Mouse (Mus musculus): ENCODE data around the gene Mag. TPM values are rescaled to one million over a fixed set of nuclear protein-coding genes. Genes with fewer than 3 reads are reported as not detected.
A peak's percentile ranks its signal among the peaks of the same experiment; 100 is the strongest.

Gene Mag
- polyA plus RNA-seq, 1 experiment from 2014 or later: 0.20 TPM

DNA sequence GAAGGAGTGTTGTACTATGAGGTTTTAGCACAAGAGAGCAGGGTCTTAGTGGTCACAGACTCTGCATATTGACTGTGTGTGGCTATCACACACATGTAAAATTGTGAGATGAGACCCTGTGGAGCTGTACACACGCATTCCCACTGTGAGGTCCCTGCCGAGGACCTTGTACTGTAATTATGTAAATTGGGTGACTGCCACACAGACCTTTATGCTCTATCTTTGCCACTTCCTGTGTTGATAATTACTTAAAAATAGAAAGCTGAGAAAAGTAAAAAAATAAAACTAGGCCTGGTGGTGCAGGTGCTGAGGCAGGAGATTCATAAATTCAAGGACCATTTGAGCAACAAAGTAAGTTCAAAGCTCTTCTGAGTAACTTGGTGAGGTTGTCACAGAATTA is 24.0 kb downstream of the Mag start:
- no peak overlapping the region for H3K4me2 ChIP-seq
- H3K27ac ChIP-seq: no peak overlapping the region
- 45% methylated on average over 2 of the region's 2 CpGs for WGBS (ENCODE audit: insufficient replicate concordance)
- no peaks in the 10 kb centered on the region for H3K36me3 ChIP-seq
- H3K9ac ChIP-seq: no peak overlapping the region
- no peak for ATAC-seq
- no peak overlapping the region for H3K4me3 ChIP-seq
- H3K27me3 ChIP-seq (replicated peaks): no peaks in the 10 kb centered on the region
- no peaks in the 10 kb centered on the region for H3K4me1 ChIP-seq
- H3K9me3 ChIP-seq (replicated peaks): no peaks in the 10 kb centered on the region

DNA sequence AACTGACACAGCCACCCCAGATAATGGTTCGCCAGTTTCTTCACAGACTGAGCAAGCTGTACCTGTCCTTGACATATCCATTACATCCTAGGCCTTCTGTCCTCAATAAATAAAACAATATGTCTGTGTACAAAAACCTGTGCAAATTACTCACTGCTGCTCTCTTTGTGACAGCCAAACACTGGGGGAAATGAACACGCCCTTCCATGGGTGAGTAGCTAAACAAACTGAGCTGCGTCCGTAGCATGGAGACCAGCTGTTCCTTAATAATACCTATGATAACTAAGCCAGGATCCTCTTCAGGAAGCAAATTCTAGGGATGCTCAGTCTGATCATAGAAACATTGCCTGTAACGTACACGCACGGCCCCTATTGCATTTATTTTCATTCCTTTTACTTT is 25.9 kb downstream of the Mag start:
- H3K4me2 ChIP-seq: no peak overlapping the region
- no peak overlapping the region for H3K4me3 ChIP-seq
- no peak for ATAC-seq
- no peaks in the 10 kb centered on the region for H3K27me3 ChIP-seq (replicated peaks)
- WGBS (ENCODE audit: insufficient replicate concordance): 70% methylated on average over 7 of the region's 7 CpGs
- no peaks in the 10 kb centered on the region for H3K9me3 ChIP-seq (replicated peaks)
- no peaks in the 10 kb centered on the region for H3K4me1 ChIP-seq
- H3K9ac ChIP-seq: no peak overlapping the region
- no peaks in the 10 kb centered on the region for H3K36me3 ChIP-seq
- H3K27ac ChIP-seq: no peak overlapping the region

DNA sequence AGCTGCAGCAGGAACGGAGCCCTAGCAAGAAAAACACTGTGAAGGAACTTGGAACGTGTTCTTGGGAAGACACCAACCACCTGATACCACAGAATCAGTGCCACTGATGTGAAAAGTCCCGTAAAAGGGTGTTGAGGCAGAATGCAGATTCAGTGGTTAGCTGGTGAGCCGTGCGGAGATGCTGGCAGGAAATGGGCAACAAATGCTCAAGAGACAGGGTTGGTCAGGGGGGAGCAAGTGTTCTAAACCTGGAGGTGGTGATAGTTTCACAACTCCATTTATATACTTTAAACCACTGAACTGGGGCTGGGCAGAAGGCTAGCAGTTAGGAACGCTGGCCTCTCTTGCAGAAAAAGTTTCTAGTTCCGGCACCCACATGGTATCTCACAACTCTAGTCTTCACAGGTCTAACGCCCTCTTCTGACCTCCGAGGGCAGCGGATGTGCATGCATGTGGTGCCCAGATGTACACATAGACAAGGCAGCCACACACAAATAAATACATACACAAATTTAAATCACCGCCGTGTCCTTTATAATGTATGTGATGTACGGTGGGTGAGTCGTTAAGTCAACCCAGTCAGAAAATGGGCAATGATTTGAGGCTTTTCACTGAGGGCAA is 27.0 kb downstream of the Mag start:
- Histone ChIP-seq H3K27me3 (replicated peaks) (no peaks in the 10 kb centered on the region), H3K4me2 (no peak overlapping the region), H3K9me3 (replicated peaks) (no peaks in the 10 kb centered on the region), H3K9ac (no peak overlapping the region), H3K36me3 (no peaks in the 10 kb centered on the region), H3K27ac (no peak overlapping the region), H3K4me3 (no peak overlapping the region), H3K4me1 (no peaks in the 10 kb centered on the region)
- 67% methylated on average over 14 of the region's 14 CpGs for WGBS (ENCODE audit: insufficient replicate concordance)
- no peak for ATAC-seq

DNA sequence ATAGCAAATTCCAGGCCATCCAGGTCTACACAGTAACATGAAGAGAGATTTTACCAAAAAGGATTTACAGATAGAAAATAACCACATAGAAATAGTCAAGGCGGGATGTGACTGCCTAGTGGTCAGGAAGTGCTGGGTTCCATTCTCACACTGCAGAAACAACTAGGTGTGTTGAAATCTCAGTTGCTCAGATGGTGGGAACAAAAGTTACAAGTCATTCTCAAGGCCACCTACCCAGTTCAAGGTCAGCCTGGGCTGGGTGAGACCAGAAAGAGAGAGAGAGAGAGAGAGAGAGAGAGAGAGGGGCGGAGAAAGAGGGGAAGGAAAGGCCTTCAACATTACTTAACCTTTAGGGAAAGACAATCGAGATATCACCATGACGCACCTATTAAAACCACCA is 27.8 kb downstream of the Mag start:
- Histone ChIP-seq H3K9me3 (replicated peaks) (no peaks in the 10 kb centered on the region), H3K4me3 (no peak overlapping the region), H3K9ac (no peak overlapping the region), H3K27ac (no peak overlapping the region), H3K36me3 (no peaks in the 10 kb centered on the region), H3K4me2 (no peak overlapping the region), H3K4me1 (no peaks in the 10 kb centered on the region), H3K27me3 (replicated peaks) (no peaks in the 10 kb centered on the region)
- ATAC-seq: no peak
- 63% methylated on average over 4 of the region's 4 CpGs for WGBS (ENCODE audit: insufficient replicate concordance)

DNA sequence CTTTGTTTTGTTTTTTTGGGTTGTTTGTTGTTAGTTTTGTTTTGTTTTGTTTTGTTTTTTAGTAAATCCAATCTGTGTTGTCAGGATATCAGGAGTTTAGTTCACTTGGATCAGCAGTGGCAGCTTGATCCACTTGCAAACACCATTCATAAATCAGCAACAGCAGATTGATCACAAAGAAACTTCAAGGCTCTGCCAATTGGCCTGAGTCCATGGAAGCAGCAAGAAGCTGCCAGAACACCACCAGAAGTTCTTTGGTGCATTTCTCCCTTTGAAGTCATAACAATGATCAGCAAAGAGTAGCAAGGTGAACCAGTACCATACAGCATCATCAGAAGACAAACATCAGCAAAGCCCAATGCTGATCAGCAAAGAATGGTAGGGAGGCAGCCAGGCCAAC is 30.6 kb downstream of the Mag start:
- Histone ChIP-seq H3K36me3 (no peaks in the 10 kb centered on the region), H3K27ac (no peak overlapping the region), H3K4me1 (no peaks in the 10 kb centered on the region), H3K9ac (no peak overlapping the region), H3K4me2 (no peak overlapping the region), H3K4me3 (no peak overlapping the region), H3K27me3 (replicated peaks) (no peaks in the 10 kb centered on the region), H3K9me3 (replicated peaks) (no peaks in the 10 kb centered on the region)
- no peak for ATAC-seq

DNA sequence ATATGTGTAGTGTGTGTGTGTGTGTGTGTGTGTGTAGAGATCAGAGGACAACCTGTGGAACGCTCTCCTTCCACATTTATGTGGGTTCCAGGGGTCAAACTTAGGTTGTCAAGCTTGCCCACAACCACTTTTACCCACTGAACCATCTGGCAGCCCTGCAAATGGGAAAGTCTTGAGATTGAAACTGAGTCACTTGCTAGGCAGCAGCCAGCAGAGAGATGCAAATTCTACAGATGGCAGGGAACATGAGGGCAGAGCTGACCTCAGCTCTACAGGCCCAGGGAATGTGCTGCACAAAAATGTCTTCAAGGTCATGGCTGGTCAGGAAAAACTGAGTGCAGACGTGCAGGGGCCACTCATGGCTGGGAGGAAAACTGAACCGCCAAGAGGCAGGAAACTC is 33.3 kb downstream of the Mag start:
- Histone ChIP-seq H3K36me3 (no peaks in the 10 kb centered on the region), H3K9ac (no peak overlapping the region), H3K4me3 (no peak overlapping the region), H3K4me2 (no peak overlapping the region), H3K9me3 (replicated peaks) (no peaks in the 10 kb centered on the region), H3K27ac (no peak overlapping the region), H3K27me3 (replicated peaks) (no peaks in the 10 kb centered on the region), H3K4me1 (no peaks in the 10 kb centered on the region)
- ATAC-seq: no peak
- 67% methylated on average over 3 of the region's 3 CpGs for WGBS (ENCODE audit: insufficient replicate concordance)

DNA sequence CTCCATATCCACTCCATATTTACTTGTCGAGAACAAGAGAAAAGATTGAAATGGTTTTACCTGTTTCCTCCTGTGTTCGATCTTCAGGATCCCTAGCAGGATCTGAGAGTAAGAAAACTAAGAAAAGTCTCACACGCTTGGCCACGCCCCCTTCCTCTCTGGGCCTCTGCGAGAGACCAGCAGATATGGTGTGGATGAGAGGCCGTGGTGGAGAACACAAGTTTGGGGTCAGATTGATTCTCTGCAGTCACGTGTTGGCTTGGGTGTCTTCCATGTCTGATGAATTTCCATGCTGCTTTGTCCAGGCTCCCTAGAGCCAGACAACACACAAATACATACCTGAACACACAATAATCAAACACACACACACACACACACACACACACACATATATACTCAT is 34.5 kb downstream of the Mag start, which contains the start of gene Cd22:
Gene Cd22 (minus strand): TSS at position 167 of the 400 bp plus-strand sequence.
- Histone ChIP-seq H3K4me2 (no peak within 1 kb of the TSS), H3K9ac (no peak within 1 kb of the TSS), H3K9me3 (replicated peaks) (no peaks in the 10 kb centered on the region), H3K36me3 (no peaks in the 10 kb centered on the region), H3K4me3 (no peak within 1 kb of the TSS), H3K27me3 (replicated peaks) (no peaks in the 10 kb centered on the region), H3K4me1 (no peaks in the 10 kb centered on the region), H3K27ac (no peak within 1 kb of the TSS)
- WGBS (ENCODE audit: insufficient replicate concordance): 25% methylated on average over 7 of the region's 7 CpGs
- ATAC-seq: no peak

DNA sequence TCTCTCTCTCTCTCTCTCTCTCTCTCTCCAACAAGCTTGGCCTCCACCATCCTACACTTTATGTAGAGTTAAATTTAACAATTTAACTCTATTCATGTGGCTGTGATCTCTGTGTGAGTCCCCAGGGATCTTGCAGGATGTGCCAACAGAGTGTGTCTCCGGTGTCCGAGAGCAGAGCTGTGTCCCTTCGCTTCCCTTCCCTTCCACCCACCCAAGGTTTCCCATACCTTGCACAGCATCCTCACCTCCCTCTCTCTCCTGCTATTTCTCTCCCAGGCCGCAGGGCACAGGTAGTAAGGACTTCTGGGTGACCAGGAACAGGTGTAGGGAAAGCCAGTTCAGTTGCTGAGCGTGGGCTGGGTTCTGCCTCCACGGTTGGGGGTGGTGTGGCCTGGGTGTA is 35.7 kb downstream of the Mag start:
- no peak for ATAC-seq
- Histone ChIP-seq H3K4me3 (no peak overlapping the region), H3K36me3 (no peaks in the 10 kb centered on the region), H3K9ac (no peak overlapping the region), H3K4me1 (no peaks in the 10 kb centered on the region), H3K4me2 (no peak overlapping the region), H3K27me3 (replicated peaks) (peaks cover 1% of the 10 kb centered on the region; the same call in 1 of the 2 replicates), H3K27ac (no peak overlapping the region), H3K9me3 (replicated peaks) (no peaks in the 10 kb centered on the region)
- 56% methylated on average over 6 of the region's 6 CpGs for WGBS (ENCODE audit: insufficient replicate concordance)

DNA sequence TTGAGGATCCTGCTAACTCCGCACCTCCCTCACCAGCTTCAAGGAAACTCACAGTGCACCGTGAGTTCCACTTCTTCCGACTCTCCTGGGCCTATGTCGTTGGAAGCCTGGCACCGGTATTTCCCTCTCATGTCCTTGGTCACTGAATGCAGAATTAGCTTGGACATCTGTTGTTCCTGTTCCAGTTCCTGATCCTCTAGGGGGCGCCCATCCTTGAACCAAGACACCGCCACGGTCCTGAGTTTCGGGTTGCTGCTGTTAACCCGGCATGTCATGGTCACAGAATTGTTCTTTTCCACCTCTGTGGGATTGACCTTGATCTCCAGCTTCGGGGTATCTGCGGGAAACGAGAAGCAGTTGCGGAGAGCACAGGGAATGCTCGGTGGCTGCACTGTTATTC is 41.6 kb downstream of the Mag start:
- H3K27me3 ChIP-seq (replicated peaks): peaks cover 13% of the 10 kb centered on the region
- no peaks in the 10 kb centered on the region for H3K36me3 ChIP-seq
- ATAC-seq: no peak
- H3K27ac ChIP-seq: no peak overlapping the region
- WGBS (ENCODE audit: insufficient replicate concordance): 17% methylated on average over 15 of the region's 15 CpGs
- no peaks in the 10 kb centered on the region for H3K9me3 ChIP-seq (replicated peaks)
- no peak overlapping the region for H3K4me3 ChIP-seq
- no peak overlapping the region for H3K9ac ChIP-seq
- no peaks in the 10 kb centered on the region for H3K4me1 ChIP-seq
- no peak overlapping the region for H3K4me2 ChIP-seq

DNA sequence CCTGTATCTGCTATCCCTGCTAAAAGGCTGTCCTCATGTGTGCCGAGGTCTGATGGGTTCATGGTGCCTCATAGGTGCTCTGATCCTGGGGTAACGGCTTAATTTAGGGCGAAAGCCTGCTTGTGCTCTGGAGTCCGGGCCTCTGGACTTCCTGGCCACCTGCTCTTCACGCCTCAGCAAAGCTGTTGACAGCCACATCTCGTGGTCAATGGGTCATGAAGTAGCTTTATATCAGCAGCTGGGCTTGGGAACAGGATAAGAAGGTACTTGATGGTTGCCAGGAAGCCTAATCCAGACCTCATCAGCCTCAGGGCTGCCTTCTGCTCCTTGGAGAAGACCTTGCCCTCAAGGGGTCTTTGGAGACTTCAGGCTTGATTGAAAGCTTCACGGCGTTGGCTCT is 51.3 kb downstream of the Mag start:
- Histone ChIP-seq H3K9me3 (replicated peaks) (no peaks in the 10 kb centered on the region), H3K4me1 (peaks cover 14% of the 10 kb centered on the region), H3K36me3 (no peaks in the 10 kb centered on the region), H3K27me3 (replicated peaks) (no peaks in the 10 kb centered on the region), H3K4me2 (no peak overlapping the region), H3K9ac (no peak overlapping the region), H3K27ac (no peak overlapping the region), H3K4me3 (no peak overlapping the region)
- no peak for ATAC-seq
- 53% methylated on average over 8 of the region's 8 CpGs for WGBS (ENCODE audit: insufficient replicate concordance)

DNA sequence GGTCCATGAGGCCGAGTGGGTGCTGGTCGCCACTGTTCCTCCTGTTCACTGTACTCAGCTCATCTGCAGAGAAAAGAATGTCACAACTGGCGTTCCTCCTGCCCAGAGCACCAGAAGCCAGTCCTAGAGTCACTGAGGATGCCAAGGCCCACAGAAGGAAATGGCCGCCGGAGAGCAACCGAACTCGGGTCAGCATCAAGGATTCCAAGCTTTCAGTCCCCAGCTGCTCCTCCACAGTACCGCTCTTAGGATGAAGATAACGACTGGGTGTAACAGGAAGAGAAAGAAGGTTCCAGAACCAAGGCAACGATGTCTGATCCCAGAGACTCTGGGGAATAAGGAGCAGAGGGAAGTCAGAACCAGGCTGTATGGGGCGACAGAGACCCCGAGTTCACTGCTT is 53.2 kb downstream of the Mag start, which contains the start of gene Ffar1:
Gene Ffar1 (minus strand): TSS at position 101 of the 400 bp plus-strand sequence.
- no peak within 1 kb of the TSS for H3K4me3 ChIP-seq
- WGBS (ENCODE audit: insufficient replicate concordance): 72% methylated on average over 12 of the region's 12 CpGs
- H3K36me3 ChIP-seq: no peaks in the 10 kb centered on the region
- H3K27me3 ChIP-seq (replicated peaks): no peaks in the 10 kb centered on the region; the same call in 1 of the 2 replicates
- H3K4me1 ChIP-seq: peaks cover 14% of the 10 kb centered on the region
- no peak within 1 kb of the TSS for H3K4me2 ChIP-seq
- no peak within 1 kb of the TSS for H3K9ac ChIP-seq
- no peaks in the 10 kb centered on the region for H3K9me3 ChIP-seq (replicated peaks)
- no peak within 1 kb of the TSS for H3K27ac ChIP-seq
- no peak for ATAC-seq

DNA sequence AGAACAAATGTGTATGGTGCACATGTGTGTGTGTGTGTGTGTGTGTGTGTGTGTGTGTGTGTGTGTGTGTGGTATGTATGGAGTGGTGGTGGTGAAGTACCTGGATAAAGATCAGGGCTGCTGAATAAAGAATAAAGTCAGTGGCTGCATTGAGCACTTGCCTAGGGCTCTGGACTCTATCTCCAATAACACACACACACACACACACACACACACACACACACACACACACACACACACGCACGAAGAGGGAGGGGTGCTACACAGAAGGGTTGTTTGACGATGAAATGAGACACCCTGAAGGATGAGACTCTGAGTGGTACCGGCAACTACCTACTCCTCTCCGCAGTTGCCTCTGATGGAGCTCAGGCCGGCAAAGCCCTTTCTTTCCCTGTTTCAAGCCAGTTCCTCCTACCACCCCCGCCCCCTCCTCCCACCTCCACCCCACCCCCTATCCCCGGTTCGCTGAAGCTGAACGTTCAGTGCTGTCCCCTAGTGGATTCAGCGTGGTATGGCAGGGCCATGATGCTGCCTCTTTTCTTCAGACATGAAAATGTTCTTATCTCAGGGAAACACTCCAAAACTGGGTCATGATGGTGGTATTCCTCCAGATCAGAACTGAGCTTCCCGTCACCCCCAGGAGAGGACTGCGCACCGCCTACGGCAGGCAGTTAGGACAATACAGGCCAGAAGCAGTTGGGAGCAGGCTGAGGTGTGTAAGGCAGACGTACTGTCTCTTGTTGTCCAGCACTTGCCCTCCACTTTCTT is 54.9 kb downstream of the Mag start:
- Histone ChIP-seq H3K9ac (no peak overlapping the region), H3K4me2 (peak overlapping the region; percentile 52), H3K36me3 (no peaks in the 10 kb centered on the region), H3K4me3 (peak overlapping the region; percentile 19; the same call in 1 of the 2 replicates), H3K27me3 (replicated peaks) (no peaks in the 10 kb centered on the region; the same call in 1 of the 2 replicates), H3K27ac (no peak overlapping the region), H3K4me1 (peaks cover 14% of the 10 kb centered on the region), H3K9me3 (replicated peaks) (no peaks in the 10 kb centered on the region)
- WGBS (ENCODE audit: insufficient replicate concordance): 4% methylated on average over 14 of the region's 16 CpGs
- peak; percentile 52 for ATAC-seq
